Mouse (Mus musculus): ENCODE measurements at regions not wholly inside any gene's neighbourhood (a gene's known extent, or its start where the extent isn't known, plus 50 kb on each side); places are given as distances from the start of the nearest gene placed in this dataset.

DNA sequence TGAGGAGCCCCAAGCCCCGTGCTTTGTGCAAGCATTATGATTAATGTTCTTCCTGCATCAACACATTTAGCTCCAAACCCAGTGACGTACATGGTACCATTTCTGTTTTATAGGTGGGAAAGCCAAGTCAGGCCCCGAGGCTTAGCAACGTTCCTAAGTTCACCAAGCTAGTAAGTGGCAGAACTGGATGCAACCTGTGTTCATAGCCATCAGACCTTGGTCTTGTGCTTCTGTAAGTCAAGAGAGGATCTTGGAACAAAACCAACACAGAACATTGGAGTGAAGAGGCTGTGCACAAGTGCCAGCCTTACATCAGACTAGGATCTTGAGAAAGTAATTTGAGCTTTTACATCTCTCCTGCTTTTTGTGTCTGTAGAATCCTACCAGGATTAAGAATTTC, 71.3 kb downstream of the Cdc7 start:
- ChIA-PET CTCF (interaction anchor here (0.7 to 1.3 kb wide), 2 partner anchors 9 to 15 kb away, joined by 3 read pairs; no protein-coding TSS in a partner anchor), POLR2A (interaction anchor here (0.7 to 0.8 kb wide), 3 partner anchors 13 to 67 kb away, joined by 4 to 5 read pairs (median 4); no protein-coding TSS in a partner anchor)
- in situ Hi-C loops (cut with MboI; ENCODE audit: low pct_unique_long_range_greater_than_20kb): no loop called here
- TF ChIP-seq CTCF (IDR thresholded peaks at IDR 0.05): no peak
- H3K27me3 ChIP-seq: no peaks in the 10 kb centered on the region
- no peak for ATAC-seq
- DNase-seq (ENCODE audit: low read depth, low spot score): no peak

DNA sequence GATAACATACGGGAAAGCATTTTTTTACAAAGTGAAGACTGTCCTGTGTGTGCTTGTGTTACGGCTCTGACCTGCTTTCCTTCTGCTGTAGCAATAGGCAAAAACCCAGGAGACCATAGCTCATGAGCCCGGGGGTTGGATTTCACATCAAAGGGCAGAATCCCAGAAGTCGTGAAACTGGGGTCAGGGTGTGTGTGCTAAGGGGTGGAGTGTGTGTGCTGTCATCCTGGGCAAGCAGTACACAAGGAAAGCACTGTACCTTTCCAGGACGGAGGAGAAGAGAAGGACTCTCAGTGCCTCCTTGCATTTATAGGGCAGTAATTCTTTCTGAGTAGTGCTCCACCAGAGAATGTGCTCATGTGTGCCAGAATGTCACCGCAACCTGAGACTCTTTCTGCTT, 71.7 kb downstream of the Cdc7 start:
- ATAC-seq (no peak), DNase-seq (ENCODE audit: low read depth, low spot score) (no peak)
- TF ChIP-seq CTCF (IDR thresholded peaks at IDR 0.05): no peak
- ChIA-PET POLR2A (interaction anchor here (0.8 kb wide), 1 partner anchor 14 kb away, joined by 5 read pairs; no protein-coding TSS in a partner anchor), CTCF (interaction anchor here (0.7 to 1.3 kb wide), 2 partner anchors 10 to 15 kb away, joined by 3 read pairs; no protein-coding TSS in a partner anchor)
- H3K27me3 ChIP-seq: no peaks in the 10 kb centered on the region
- in situ Hi-C loops (cut with MboI; ENCODE audit: low pct_unique_long_range_greater_than_20kb): no loop called here

DNA sequence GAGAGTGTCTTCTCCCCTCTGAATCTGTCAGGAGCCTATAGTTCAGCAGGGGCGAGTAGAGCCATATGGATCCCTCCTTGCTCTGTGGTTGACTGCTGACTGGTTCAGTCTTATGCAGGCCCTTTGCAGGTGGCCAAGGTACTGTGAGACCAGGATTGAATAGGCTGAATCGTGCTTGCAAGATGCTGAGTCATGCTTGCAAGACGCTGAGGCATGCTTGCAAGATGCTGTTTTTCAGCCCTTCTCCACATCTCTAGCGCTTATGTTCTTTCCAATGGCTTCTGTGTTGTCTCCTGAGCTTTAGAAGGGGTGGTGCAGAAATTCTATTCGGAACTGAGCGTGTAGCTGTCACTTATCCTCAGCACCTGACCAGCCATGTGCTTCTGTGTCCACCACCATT, 72.4 kb downstream of the Cdc7 start:
- in situ Hi-C loops (cut with MboI; ENCODE audit: low pct_unique_long_range_greater_than_20kb): no loop called here
- ChIA-PET CTCF (no interaction called here), POLR2A (no interaction called here)
- H3K27me3 ChIP-seq: no peaks in the 10 kb centered on the region
- no peak for ATAC-seq
- TF ChIP-seq CTCF (IDR thresholded peaks at IDR 0.05): no peak
- no peak for DNase-seq (ENCODE audit: low read depth, low spot score)

DNA sequence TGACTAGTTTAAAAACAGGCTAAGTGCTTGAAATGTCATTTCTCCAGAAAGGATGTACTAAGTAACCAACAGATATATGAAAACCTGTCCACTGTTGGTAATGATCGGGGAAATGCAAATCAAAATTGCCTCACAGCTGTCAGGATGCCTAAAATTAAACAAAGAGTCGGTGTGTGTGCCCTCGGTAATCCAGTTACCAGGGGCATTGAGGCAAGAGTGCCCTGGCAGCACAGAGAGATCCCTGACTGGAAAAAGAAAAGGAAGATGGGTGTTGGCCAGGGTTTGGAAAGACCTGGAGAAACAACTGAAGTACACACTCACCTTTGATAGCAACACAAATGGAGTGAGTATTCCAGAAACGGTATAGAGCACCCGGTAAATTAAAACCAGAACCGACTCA, 73.0 kb downstream of the Cdc7 start:
- no peak for ATAC-seq
- no peak for TF ChIP-seq CTCF (IDR thresholded peaks at IDR 0.05)

DNA sequence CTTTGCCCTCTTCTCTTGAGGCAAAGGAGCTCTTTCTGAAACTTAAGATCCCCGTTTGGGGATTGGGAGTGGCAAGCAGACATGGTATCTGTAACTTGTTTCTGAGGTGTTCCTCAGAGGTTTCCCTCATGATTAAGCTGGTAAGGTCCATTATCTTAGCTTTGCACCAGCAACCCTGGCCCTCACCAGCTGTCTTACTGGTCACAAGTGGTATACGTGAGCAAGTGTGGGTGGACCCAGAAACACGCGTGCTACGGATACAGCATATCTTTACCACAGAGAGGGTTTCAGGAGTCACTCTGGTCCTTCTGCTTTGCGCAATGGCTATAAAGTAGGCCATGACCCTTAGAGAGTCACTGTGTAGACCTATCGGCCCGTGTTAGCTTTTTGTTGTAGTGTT, 75.2 kb downstream of the Cdc7 start:
- ATAC-seq (no peak), DNase-seq (ENCODE audit: low read depth, low spot score) (no peak)
- POLR2A ChIA-PET: no interaction called here
- in situ Hi-C loops (cut with MboI; ENCODE audit: low pct_unique_long_range_greater_than_20kb): no loop called here
- no peak for TF ChIP-seq CTCF (IDR thresholded peaks at IDR 0.05)
- CTCF ChIA-PET: interaction anchor here (0.7 kb wide), 1 partner anchor 11 kb away, joined by 3 read pairs; no protein-coding TSS in a partner anchor
- no peaks in the 10 kb centered on the region for H3K27me3 ChIP-seq

More for the DNA sequence above, 73.0 kb downstream of the Cdc7 start:
- POLR2A ChIA-PET: no interaction called here
- DNase-seq (ENCODE audit: low read depth, low spot score): no peak
- in situ Hi-C loops (cut with MboI; ENCODE audit: low pct_unique_long_range_greater_than_20kb): no loop called here
- no peaks in the 10 kb centered on the region for H3K27me3 ChIP-seq
- CTCF ChIA-PET: interaction anchor here (1.4 kb wide), 1 partner anchor 10 kb away, joined by 5 read pairs; no protein-coding TSS in a partner anchor

DNA sequence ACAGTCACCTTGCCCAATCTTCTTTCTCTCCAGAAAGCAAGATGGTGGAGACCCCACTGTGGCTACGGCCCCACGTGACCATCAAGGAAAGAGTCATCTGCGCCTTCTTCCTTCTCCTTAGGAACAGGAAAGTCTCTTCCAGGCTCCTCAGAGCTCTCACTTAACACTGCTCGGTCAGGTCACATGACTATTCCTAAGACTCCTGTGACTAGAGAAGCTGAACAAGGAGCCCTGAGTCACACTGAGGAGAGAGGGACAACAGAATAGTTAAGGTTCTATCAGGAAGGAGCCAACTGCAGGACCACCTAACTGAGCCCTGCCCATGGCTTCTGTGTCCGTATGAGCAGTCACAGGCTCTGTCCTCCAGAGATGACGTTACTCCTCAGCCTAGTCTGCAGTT, 75.8 kb downstream of the Cdc7 start:
- no peak for DNase-seq (ENCODE audit: low read depth, low spot score)

DNA sequence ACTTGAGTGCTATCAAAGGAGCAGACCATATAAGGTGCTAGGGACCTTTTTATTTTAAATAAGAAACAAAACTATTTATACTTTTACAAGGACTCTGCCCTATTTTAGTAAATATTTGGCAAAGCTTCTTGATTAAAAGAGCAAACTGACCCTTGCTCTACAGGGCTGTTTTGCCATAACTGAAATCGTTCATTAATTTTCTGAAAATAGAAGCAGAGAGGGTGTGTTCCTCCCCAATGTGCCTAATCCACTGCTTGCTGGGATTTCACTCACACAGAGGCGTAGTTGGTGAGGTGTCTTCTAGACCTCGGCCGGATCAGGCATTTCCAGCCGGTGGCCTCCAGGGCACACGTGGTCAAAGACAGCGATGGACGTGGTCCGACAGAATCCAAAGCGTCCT, 76.4 kb downstream of the Cdc7 start:
- no peaks in the 10 kb centered on the region for H3K27me3 ChIP-seq
- ATAC-seq (no peak), DNase-seq (ENCODE audit: low read depth, low spot score) (no peak)
- ChIA-PET POLR2A (no interaction called here), CTCF (interaction anchor here (1.1 to 1.8 kb wide), 2 partner anchors 9 to 19 kb away, joined by 3 to 4 read pairs; no protein-coding TSS in a partner anchor)
- in situ Hi-C loops (cut with MboI; ENCODE audit: low pct_unique_long_range_greater_than_20kb): no loop called here
- no peak for TF ChIP-seq CTCF (IDR thresholded peaks at IDR 0.05)

More for the DNA sequence above, 75.8 kb downstream of the Cdc7 start:
- POLR2A ChIA-PET: no interaction called here
- in situ Hi-C loops (cut with MboI; ENCODE audit: low pct_unique_long_range_greater_than_20kb): no loop called here
- ATAC-seq: no peak
- H3K27me3 ChIP-seq: no peaks in the 10 kb centered on the region
- CTCF ChIA-PET: interaction anchor here (0.7 to 1.8 kb wide), 2 partner anchors 10 to 18 kb away, joined by 3 to 4 read pairs; no protein-coding TSS in a partner anchor
- TF ChIP-seq CTCF (IDR thresholded peaks at IDR 0.05): no peak

DNA sequence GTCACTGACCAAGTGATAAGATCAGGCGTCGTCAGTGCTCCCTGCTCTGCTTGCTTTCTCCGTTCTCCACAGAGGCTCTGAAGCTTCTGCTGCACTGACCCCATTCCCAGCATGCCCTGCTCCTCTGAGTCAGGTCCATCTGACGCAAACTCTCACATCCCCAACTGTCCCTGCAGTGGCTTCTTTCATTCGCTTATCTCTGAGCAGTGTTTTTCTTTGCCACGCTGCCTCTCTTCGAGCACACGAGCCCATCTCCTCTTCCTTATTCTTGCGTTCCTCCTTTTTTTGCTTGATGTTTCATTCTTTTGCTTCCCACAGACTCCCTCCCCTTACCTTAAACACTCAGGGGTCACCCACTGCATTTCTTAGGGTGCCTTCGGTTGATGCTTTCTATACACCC, 81.0 kb downstream of the Cdc7 start:
- no peak for TF ChIP-seq CTCF (IDR thresholded peaks at IDR 0.05)
- ATAC-seq (no peak), DNase-seq (ENCODE audit: low read depth, low spot score) (no peak)
- ChIA-PET CTCF (interaction anchor here (1.5 kb wide), 1 partner anchor 27 kb away, joined by 3 read pairs; no protein-coding TSS in a partner anchor), POLR2A (no interaction called here)
- no peaks in the 10 kb centered on the region for H3K27me3 ChIP-seq
- in situ Hi-C loops (cut with MboI; ENCODE audit: low pct_unique_long_range_greater_than_20kb): no loop called here

DNA sequence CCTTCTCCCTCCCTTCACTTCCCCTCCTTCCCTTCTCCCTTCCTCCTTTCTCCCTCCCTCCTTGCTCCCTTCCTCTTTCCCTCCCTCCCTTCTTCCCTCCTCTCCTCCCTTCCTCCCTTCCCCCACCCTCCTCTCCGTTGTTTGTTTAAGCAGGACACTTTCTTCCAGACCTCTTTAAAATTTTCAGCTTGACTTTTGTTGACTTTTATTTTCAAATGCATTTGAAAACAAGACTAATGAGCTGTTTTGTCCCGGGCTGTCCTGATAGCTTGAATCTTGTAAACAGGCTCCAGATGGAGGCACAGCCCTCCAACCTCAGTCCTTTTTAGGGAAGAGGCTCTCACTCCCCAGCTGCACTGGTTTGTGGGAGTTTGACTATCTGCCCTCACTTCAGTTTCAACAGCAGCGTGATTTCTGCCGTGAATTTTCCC, 82.4 kb downstream of the Cdc7 start:
- ATAC-seq: no peak
- TF ChIP-seq CTCF (IDR thresholded peaks at IDR 0.05): no peak
- POLR2A ChIA-PET: no interaction called here
- H3K27me3 ChIP-seq: no peaks in the 10 kb centered on the region
- in situ Hi-C loops (cut with MboI; ENCODE audit: low pct_unique_long_range_greater_than_20kb): no loop called here
- no peak for DNase-seq (ENCODE audit: low read depth, low spot score)
- CTCF ChIA-PET: interaction anchor here (0.7 to 1.5 kb wide), 3 partner anchors 9 to 28 kb away, joined by 3 to 5 read pairs (median 3); no protein-coding TSS in a partner anchor

DNA sequence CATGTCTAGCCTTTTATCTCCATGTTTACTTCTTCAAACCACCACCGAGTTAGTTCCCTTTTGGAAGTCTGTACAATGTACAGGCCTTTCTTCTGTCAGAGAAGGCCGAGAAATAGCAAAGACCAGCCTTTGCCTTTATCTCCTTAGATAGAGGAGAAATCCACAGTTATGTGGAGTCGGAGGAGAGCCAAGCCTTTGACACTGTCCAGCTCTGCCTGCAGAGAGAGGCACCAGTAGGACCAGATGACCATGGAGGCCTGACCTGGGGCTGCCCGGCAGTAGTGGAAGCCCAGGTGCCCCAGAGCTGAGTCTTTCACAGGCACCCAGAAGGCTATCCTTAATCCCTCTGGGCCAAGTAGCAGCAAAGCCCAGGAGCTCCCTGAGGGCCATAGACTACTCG, 84.5 kb downstream of the Cdc7 start:
- ChIA-PET POLR2A (interaction anchor here (0.8 kb wide), 1 partner anchor 26 kb away, joined by 3 read pairs; no protein-coding TSS in a partner anchor), CTCF (interaction anchor here (1.0 to 2.7 kb wide), 6 partner anchors 9 to 20 kb away, joined by 3 to 9 read pairs (median 3); no protein-coding TSS in a partner anchor)
- no peak for DNase-seq (ENCODE audit: low read depth, low spot score)
- in situ Hi-C loops (cut with MboI; ENCODE audit: low pct_unique_long_range_greater_than_20kb): no loop called here
- no peaks in the 10 kb centered on the region for H3K27me3 ChIP-seq
- no peak for ATAC-seq
- TF ChIP-seq CTCF (IDR thresholded peaks at IDR 0.05): no peak

DNA sequence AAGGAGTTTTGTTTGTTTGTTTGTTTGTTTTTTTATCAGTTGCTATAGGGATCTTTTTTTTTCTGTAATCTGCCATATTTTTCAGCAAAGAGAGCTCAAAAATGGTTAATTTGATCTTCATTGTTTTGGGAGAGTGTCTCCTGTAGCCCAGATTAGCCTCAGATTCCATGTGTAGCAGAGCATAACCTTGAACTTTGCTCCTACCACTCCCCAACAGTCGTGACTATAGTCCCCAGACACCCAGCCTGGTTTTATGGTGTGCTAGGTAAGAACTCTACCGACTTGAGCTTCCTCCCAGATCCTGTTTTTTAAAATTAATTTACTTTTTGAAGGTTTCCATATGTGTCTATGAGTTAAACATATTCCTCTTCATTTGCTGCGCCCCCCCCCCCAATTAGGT, 86.0 kb downstream of the Cdc7 start:
- POLR2A ChIA-PET: interaction anchor here (0.7 kb wide), 1 partner anchor 53 kb away, joined by 3 read pairs; no protein-coding TSS in a partner anchor
- in situ Hi-C loops (cut with MboI; ENCODE audit: low pct_unique_long_range_greater_than_20kb): no loop called here
- no peak for DNase-seq (ENCODE audit: low read depth, low spot score)
- ATAC-seq: no peak
- H3K27me3 ChIP-seq: no peaks in the 10 kb centered on the region
- CTCF ChIA-PET: interaction anchor here (1.0 to 2.7 kb wide), 4 partner anchors 9 to 19 kb away, joined by 3 to 9 read pairs (median 4); no protein-coding TSS in a partner anchor
- no peak for TF ChIP-seq CTCF (IDR thresholded peaks at IDR 0.05)

Data from Patski (cell line).